Mouse (Mus musculus): Measurements from ENCODE around the gene Rbfox1.

- TF ChIP-seq POLR2A (IDR thresholded peaks at IDR 0.05; ENCODE audit: borderline replicate concordance, extremely low read depth, low read depth, low read length) (no peak), CTCF (IDR thresholded peaks at IDR 0.05; ENCODE audit: insufficient read depth, low read length) (no peak)
Measured at GRCm38 (mm10) chr16:6897734-6898133, 1012.6 kb downstream of the Rbfox1 start.

Measured in lung, adult 2 months (tissue).